Mouse (Mus musculus) limb, embryonic 15.5 days (tissue): ENCODE results near the gene Cmah. TPM values are rescaled to one million over a fixed set of nuclear protein-coding genes. Genes with fewer than 3 reads are reported as not detected.

Experiments used
- ATAC-seq: fragments of 200-750 bp; cut with Nextera tagmentation; 2 replicates; pipeline ENCODE4 v1.8.0; 2017; ENCODE audit warnings: low read depth, moderate TSS enrichment; ENCODE audit not compliant: insufficient number of reproducible peaks, low FRiP score, low TSS enrichment
- H3K27ac ChIP-seq: fragments of 300-500 bp; sonication (generic); 2 replicates; pipeline ENCODE4 v1.5.1; 2015; ENCODE audit warnings: moderate library complexity, mild to moderate bottlenecking, inconsistent platforms
- H3K27me3 ChIP-seq: fragments of 300-500 bp; sonication (generic); 2 replicates; pipeline ENCODE4 v1.6.1; 2015; ENCODE audit warnings: inconsistent platforms
- H3K36me3 ChIP-seq: fragments of 300-500 bp; sonication (generic); 2 replicates; pipeline ENCODE4 v1.6.1; 2015; ENCODE audit warnings: inconsistent platforms
- H3K4me1 ChIP-seq: fragments of 300-500 bp; sonication (generic); 2 replicates; pipeline ENCODE4 v1.6.1; 2015; ENCODE audit warnings: inconsistent platforms
- H3K4me2 ChIP-seq: fragments of 300-500 bp; sonication (generic); 2 replicates; pipeline ENCODE4 v1.6.1; 2015; ENCODE audit warnings: mild to moderate bottlenecking, inconsistent platforms
- H3K4me3 ChIP-seq: fragments of 300-500 bp; sonication (generic); 2 replicates; pipeline ENCODE4 v1.5.1; 2015; ENCODE audit warnings: mild to moderate bottlenecking, inconsistent platforms
- H3K9ac ChIP-seq: fragments of 300-500 bp; sonication (generic); 2 replicates; pipeline ENCODE4 v1.6.1; 2015; ENCODE audit warnings: inconsistent platforms
- H3K9me3 ChIP-seq: fragments of 300-500 bp; sonication (generic); 2 replicates; pipeline ENCODE4 v1.6.1; 2016; ENCODE audit warnings: inconsistent platforms
- WGBS: fragments of 180-500 bp; shearing (Covaris S2); methylation state at CpG from one replicate; pipeline ENCODE4 v1.1.7; 2015; 5-methylcytosine and 5-hydroxymethylcytosine counted together
- polyA plus RNA-seq: library from polyadenylated mRNA; unstranded; fragments of >200 nt; fragmentation: Nextera tagmentation; extraction: Ambion mirVana; gene quantifications from 2 replicates; pipeline ENCODE4 v1.2.1, GENCODE M21; 2015

The Cmah gene
- polyA plus RNA-seq, 1 experiment from 2014 or later = 0.63 TPM

DNA sequence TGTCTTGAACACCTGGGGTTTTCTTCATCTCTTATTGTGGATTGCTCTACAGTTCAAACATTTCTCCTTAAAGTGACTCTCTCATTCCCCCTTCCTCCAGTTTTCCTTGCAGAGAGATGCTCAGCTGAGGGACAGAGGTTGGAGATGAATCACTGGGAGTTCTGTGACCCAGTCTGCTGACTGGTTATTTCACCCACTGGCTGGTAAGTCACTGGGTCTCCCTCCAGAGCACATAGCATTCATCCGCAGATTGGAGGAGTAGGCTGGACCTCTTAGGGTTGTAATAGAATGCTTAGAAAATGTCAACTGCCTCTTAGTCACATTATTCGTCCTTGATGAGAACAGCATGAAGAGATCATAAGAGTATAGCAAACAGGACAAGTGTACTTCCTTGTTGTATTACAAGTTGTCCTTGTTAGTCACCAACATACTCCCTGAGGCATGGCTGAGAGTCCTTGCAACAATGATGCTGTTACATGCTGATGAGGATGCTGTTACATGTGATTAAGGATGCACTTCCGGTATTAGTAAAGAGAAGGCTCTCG, 161.4 kb downstream of the Cmah start:
- no peak for ATAC-seq
- no peak overlapping the region for H3K4me2 ChIP-seq
- no peak overlapping the region for H3K27ac ChIP-seq
- WGBS = 90% methylated on average over 4 of the region's 4 CpGs
- H3K9ac ChIP-seq = no peak overlapping the region
- no peak overlapping the region for H3K4me3 ChIP-seq
- H3K36me3 ChIP-seq = no peaks in the 10 kb centered on the region
- H3K9me3 ChIP-seq = no peaks in the 10 kb centered on the region
- H3K4me1 ChIP-seq = no peaks in the 10 kb centered on the region
- H3K27me3 ChIP-seq = no peaks in the 10 kb centered on the region

DNA sequence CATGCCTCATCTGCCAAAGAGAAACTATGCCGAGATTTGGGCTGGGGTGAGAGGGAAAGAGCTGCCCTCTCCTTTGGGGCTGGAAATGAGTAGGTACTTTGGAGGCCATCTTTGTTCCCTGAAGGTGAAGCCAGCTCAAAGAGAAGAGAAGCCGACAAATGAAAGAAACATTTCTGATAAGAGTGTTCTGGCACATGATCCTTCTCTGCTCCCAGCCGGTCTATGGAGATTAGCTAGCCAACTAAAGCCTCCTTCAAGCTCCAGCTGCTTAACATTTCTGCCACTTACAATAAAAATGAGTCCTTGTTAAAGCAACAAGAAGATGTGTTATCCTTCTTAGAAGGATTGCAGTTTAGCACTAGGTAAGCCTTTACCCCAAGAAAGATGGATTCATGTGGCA, 162.3 kb downstream of the Cmah start:
- H3K4me1 ChIP-seq = no peaks in the 10 kb centered on the region
- H3K4me3 ChIP-seq = no peak overlapping the region
- no peaks in the 10 kb centered on the region for H3K9me3 ChIP-seq
- no peak overlapping the region for H3K4me2 ChIP-seq
- H3K27me3 ChIP-seq = no peaks in the 10 kb centered on the region
- no peaks in the 10 kb centered on the region for H3K36me3 ChIP-seq
- H3K9ac ChIP-seq = no peak overlapping the region
- no peak overlapping the region for H3K27ac ChIP-seq
- no peak for ATAC-seq
- 74% methylated on average over 3 of the region's 3 CpGs for WGBS

DNA sequence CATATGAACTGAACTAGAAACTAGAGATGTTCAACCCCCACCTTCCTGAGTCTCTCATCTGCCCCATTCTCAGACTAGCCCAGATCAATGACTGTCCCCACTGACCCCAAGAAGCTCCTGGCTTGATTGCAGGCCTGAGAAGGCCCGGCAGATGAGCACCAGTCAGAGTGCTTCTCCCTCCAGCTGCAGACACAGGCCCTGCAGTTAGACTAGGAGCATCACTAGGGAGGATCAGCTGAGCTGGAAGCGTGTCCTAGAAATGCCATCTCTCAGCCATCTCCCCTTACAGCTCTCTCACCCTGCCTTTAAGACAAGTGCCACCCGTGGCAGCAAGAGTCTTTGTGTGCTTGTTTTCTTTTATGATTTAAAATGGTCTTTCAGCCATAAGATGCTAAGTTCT, 162.8 kb downstream of the Cmah start:
- H3K4me2 ChIP-seq = no peak overlapping the region
- no peaks in the 10 kb centered on the region for H3K4me1 ChIP-seq
- H3K9ac ChIP-seq = no peak overlapping the region
- H3K27ac ChIP-seq = no peak overlapping the region
- no peak overlapping the region for H3K4me3 ChIP-seq
- H3K36me3 ChIP-seq = no peaks in the 10 kb centered on the region
- 72% methylated on average over 3 of the region's 3 CpGs for WGBS
- no peaks in the 10 kb centered on the region for H3K27me3 ChIP-seq
- no peak for ATAC-seq
- no peaks in the 10 kb centered on the region for H3K9me3 ChIP-seq

DNA sequence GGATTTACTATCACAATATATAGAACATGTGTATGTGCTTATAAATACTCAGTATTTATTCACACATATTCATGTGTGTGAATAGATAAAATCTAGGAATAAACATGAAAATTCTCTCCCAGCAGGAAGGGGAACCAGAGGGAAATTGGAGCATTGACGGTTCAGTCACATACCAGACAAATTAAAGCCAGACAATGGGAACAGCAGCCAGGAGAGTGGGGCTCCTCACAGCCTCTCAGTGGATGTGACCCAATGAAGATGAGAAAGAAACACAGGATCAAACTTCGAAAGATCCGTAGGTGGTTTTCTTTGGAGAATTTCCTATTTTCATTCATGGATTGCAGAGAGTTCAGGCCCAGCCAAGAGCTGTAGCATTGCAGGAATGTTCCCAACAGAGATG, 163.9 kb downstream of the Cmah start:
- Histone ChIP-seq H3K4me2 (no peak overlapping the region), H3K4me3 (no peak overlapping the region), H3K36me3 (no peaks in the 10 kb centered on the region), H3K9me3 (no peaks in the 10 kb centered on the region), H3K4me1 (no peaks in the 10 kb centered on the region), H3K9ac (no peak overlapping the region), H3K27me3 (no peaks in the 10 kb centered on the region), H3K27ac (no peak overlapping the region)
- 53% methylated on average over 3 of the region's 3 CpGs for WGBS
- no peak for ATAC-seq

DNA sequence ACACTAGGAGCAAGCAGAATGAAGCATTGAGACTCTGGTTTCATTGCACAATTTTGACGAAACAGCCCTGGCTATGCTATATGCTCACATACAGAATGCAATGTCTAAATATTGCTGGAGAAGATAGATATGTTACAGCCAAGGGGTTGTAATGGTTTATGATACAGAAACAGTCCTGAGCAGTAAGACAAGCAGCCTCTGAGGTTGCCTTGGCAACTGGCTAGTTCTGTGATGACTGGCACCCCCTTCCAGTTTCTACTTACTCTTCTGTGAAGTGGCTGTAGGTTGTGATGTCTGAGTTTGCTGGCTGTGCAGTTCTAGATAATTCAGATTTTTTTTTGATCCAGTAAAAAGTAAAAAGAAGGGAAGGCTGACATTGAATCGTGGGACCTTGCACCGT, 166.6 kb downstream of the Cmah start:
- Histone ChIP-seq H3K4me2 (no peak overlapping the region), H3K27me3 (no peaks in the 10 kb centered on the region), H3K27ac (no peak overlapping the region), H3K4me3 (no peak overlapping the region), H3K36me3 (no peaks in the 10 kb centered on the region), H3K9me3 (no peaks in the 10 kb centered on the region), H3K4me1 (no peaks in the 10 kb centered on the region), H3K9ac (no peak overlapping the region)
- no peak for ATAC-seq
- WGBS = 87% methylated on average over 3 of the region's 3 CpGs

DNA sequence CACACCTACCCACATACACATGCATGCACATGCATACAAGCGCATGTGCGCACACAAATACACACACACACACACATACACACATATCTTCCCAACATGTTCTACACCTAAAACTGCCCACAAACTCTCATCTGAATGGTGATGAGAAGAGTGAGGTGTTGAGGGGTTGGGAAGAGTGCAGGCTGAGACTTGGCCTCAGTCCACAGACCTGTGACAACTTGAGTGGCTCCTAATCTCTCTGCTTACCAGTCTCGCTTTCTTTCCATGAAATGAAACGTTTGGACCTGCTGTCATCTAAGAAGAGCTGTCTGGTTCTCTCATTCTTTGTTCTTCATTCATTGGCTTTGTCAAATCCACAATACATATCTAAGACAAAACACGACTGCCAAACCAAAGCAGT, 169.1 kb downstream of the Cmah start:
- H3K27me3 ChIP-seq = no peaks in the 10 kb centered on the region
- no peak overlapping the region for H3K27ac ChIP-seq
- ATAC-seq = no peak
- H3K9ac ChIP-seq = no peak overlapping the region
- no peak overlapping the region for H3K4me2 ChIP-seq
- H3K4me3 ChIP-seq = no peak overlapping the region
- no peaks in the 10 kb centered on the region for H3K36me3 ChIP-seq
- no peaks in the 10 kb centered on the region for H3K4me1 ChIP-seq
- no peaks in the 10 kb centered on the region for H3K9me3 ChIP-seq
- 84% methylated on average over 5 of the region's 5 CpGs for WGBS

DNA sequence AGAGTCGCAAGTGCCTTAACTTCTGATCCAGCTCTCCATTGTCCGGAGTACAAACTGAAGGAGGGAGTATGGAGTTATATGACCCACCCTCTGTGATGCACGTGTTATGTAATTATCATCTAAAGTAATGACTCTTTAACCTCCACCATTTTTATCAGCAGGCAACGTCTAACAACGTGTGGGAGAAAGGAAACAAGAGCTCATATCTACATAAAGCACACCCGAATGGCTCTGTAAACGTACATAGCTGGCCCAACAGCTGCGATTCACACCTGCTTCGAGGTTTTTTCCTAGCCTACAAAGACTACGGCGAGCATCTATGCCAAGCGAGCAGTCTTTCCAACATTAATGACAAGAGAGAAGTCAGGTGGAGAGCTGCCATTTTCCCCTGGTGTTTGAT, 169.8 kb downstream of the Cmah start:
- WGBS = 71% methylated on average over 12 of the region's 12 CpGs
- no peak overlapping the region for H3K4me3 ChIP-seq
- H3K4me1 ChIP-seq = no peaks in the 10 kb centered on the region
- H3K36me3 ChIP-seq = no peaks in the 10 kb centered on the region
- no peak overlapping the region for H3K9ac ChIP-seq
- no peaks in the 10 kb centered on the region for H3K9me3 ChIP-seq
- no peaks in the 10 kb centered on the region for H3K27me3 ChIP-seq
- no peak for ATAC-seq
- H3K4me2 ChIP-seq = no peak overlapping the region
- no peak overlapping the region for H3K27ac ChIP-seq

DNA sequence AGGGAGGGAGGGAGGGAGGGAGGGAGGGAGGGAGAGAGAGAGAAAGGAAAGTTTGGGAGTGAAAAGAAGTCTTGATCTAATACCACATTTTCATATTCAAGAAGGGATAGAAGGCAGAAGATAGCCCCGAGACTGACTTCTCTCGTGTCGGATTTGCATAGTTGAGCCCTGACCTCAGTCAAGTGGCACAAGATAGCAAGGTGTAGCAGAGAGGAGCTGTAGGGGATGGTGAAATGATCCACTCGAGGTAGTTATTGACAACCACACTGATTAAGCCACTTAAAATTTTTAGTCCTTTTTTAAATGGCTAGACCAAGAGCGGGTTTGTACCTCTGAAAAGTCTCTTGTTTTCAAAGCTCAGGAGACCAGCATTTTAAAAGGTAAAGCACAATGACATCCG, 171.1 kb downstream of the Cmah start:
- H3K36me3 ChIP-seq = no peaks in the 10 kb centered on the region
- H3K4me3 ChIP-seq = no peak overlapping the region
- H3K4me1 ChIP-seq = no peaks in the 10 kb centered on the region
- ATAC-seq = no peak
- no peak overlapping the region for H3K9ac ChIP-seq
- 86% methylated on average over 6 of the region's 6 CpGs for WGBS
- H3K27me3 ChIP-seq = no peaks in the 10 kb centered on the region
- no peak overlapping the region for H3K4me2 ChIP-seq
- no peak overlapping the region for H3K27ac ChIP-seq
- no peaks in the 10 kb centered on the region for H3K9me3 ChIP-seq

DNA sequence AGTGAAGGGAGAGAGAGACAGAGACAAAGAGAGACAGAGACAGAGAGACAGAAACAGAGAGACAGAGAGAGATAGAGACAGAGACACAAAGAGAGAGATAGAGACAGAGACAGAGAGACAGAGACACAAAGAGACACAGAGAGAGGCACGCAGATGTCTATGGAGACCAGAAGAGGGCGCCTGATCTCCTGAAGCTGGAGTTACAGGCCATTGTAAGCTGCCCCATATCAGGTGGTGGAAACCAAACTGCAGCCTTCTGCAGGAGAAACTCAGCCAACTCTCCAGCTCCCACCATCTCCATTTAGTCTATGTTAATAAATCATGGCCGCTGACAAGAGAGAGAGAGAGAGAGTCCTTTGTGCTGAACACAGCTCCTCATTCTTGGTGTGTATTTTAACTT, 172.3 kb downstream of the Cmah start:
- no peak overlapping the region for H3K27ac ChIP-seq
- WGBS = 41% methylated on average over 3 of the region's 3 CpGs
- H3K4me3 ChIP-seq = no peak overlapping the region
- no peaks in the 10 kb centered on the region for H3K4me1 ChIP-seq
- H3K4me2 ChIP-seq = no peak overlapping the region
- no peaks in the 10 kb centered on the region for H3K36me3 ChIP-seq
- H3K9me3 ChIP-seq = no peaks in the 10 kb centered on the region
- H3K27me3 ChIP-seq = no peaks in the 10 kb centered on the region
- no peak for ATAC-seq
- no peak overlapping the region for H3K9ac ChIP-seq

DNA sequence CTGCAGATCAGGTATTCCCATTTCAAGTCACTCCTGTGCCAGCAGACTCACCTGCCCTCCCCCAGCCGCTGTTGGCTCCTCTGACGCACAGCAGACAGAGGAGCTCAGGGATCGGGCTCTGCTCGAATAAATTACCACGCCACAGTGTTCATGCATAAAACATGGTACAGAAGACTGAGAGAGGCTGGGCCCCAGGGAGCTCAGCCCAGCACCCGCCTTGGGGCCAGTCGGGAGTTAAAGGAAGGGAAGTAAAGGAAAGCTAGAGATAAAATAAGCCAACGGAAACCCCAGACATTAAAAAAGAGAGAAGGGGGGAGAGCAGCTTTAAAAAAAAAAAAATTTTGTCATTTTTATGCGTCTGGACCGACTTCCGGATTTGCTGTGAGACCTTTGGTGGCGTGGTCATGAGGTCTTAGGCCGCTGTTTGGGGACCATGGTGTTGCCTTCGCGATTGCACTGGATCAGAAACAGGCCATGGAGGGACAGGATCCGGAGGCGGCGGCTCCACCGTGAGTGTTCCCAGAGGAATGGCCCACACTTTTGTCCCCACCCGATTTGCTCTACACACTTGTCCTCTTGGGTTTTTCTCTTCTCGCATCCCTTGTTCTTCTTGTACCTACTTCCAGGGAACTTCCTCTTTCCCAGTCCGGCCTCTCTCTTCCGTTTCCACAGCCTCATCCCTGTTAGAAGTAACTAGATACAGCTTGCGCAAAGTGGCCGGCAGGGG, 174.1 kb downstream of the Cmah start:
- Histone ChIP-seq H3K4me3 (no peak overlapping the region), H3K36me3 (no peaks in the 10 kb centered on the region), H3K27ac (no peak overlapping the region), H3K27me3 (no peaks in the 10 kb centered on the region), H3K4me2 (no peak overlapping the region), H3K9ac (no peak overlapping the region), H3K9me3 (no peaks in the 10 kb centered on the region), H3K4me1 (no peaks in the 10 kb centered on the region)
- WGBS = 80% methylated on average over 25 of the region's 25 CpGs
- ATAC-seq = no peak

DNA sequence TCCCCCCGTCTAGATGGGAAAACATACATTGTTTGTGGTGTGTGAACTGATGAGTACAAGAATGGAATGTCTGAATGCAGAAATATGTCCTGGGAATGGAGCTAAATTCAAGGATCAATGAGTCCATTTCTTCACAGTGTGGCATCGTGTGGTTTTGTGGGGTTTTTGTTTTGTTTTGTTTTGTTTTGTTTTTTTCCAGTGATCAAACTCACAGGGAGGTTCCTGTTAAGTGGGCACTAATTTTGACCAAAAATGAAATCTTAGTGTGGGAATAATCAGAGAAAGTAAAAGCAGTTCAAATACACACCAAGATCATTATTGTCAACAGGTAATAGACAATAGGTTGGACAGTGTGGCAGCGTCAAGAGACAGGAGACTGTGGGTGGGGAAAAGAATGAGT, 174.7 kb downstream of the Cmah start:
- H3K4me1 ChIP-seq = no peaks in the 10 kb centered on the region
- no peak overlapping the region for H3K4me2 ChIP-seq
- H3K27ac ChIP-seq = no peak overlapping the region
- H3K36me3 ChIP-seq = no peaks in the 10 kb centered on the region
- 83% methylated on average over 3 of the region's 3 CpGs for WGBS
- no peak for ATAC-seq
- H3K9ac ChIP-seq = no peak overlapping the region
- H3K4me3 ChIP-seq = no peak overlapping the region
- no peaks in the 10 kb centered on the region for H3K9me3 ChIP-seq
- H3K27me3 ChIP-seq = no peaks in the 10 kb centered on the region

DNA sequence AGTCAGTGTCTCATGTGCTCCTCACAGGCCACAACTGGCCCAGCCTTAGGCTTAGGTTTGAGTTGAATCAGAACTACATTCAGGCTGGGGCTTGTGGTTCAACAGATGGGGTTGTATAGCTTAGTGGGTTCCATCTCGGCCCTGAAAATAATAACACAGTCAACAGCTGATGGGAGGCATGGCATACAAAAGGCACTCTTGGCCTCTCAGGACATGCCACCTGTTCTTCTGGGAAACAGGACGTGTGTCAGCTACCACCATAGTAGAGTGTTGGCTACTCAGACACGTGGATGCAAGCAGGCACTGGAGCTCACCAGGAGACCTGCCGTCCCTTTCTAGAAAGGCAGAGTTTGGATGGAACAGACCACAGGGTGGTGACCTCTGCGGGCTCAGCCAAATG, 178.6 kb downstream of the Cmah start:
- WGBS = 48% methylated on average over 5 of the region's 5 CpGs
- no peaks in the 10 kb centered on the region for H3K4me1 ChIP-seq

DNA sequence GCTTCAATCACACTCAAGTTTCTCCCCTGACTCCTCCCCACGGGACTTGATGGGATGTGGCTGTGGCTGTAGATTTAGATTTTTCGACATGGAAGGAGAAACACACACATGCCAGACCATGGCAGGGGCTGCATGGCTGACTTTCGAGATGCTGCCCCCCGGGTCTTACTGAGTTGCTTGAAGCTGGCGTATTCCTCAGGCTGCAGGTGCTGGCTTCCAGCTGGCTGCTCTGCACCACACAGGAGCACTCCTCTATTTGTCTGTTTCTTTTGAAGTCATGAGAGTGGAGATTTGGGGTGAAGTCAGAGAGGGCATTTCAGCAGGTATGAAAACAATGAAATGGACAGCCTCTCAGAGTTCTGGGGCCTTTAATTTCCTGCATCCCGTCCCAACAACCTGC, 180.0 kb downstream of the Cmah start:
- Histone ChIP-seq H3K9ac (no peak overlapping the region), H3K4me2 (no peak overlapping the region), H3K9me3 (no peaks in the 10 kb centered on the region), H3K4me1 (no peaks in the 10 kb centered on the region), H3K4me3 (no peak overlapping the region), H3K27me3 (no peaks in the 10 kb centered on the region), H3K27ac (no peak overlapping the region), H3K36me3 (no peaks in the 10 kb centered on the region)
- WGBS = 54% methylated on average over 6 of the region's 6 CpGs
- ATAC-seq = no peak

More for the DNA sequence above, 178.6 kb downstream of the Cmah start:
- Histone ChIP-seq H3K9ac (no peak overlapping the region), H3K27ac (no peak overlapping the region), H3K4me3 (no peak overlapping the region), H3K27me3 (no peaks in the 10 kb centered on the region), H3K4me2 (no peak overlapping the region), H3K36me3 (no peaks in the 10 kb centered on the region), H3K9me3 (no peaks in the 10 kb centered on the region)
- ATAC-seq = no peak
